Mouse (Mus musculus): Measurements from ENCODE around the gene Tmem268. TPM values are rescaled to one million over a fixed set of nuclear protein-coding genes. Genes with fewer than 3 reads are reported as not detected.

The Tmem268 gene
- polyA plus RNA-seq, 1 experiment from 2014 or later, result 14.4 TPM

GRCm38 (mm10) chr4:63627111-63627510 is 68.5 kb downstream of the Tmem268 start:
- Histone ChIP-seq H3K4me3 (no peak overlapping the region), H3K4me1 (no peaks in the 10 kb centered on the region; the same call in 1 of the 2 replicates), H3K27me3 (ENCODE audit: low read depth, poor library complexity, severe bottlenecking) (no peaks in the 10 kb centered on the region), H3K27ac (no peak overlapping the region), H3K9me3 (replicated peaks) (no peaks in the 10 kb centered on the region), H3K36me3 (no peaks in the 10 kb centered on the region)
- DNase-seq (ENCODE audit: low spot score), result no peak
- 85% methylated on average over 8 of the region's 8 CpGs for WGBS

GRCm38 (mm10) chr4:63633181-63633580 is 74.6 kb downstream of the Tmem268 start:
- DNase-seq (ENCODE audit: low spot score), result no peak
- Histone ChIP-seq H3K4me3 (no peak overlapping the region), H3K9me3 (replicated peaks) (no peaks in the 10 kb centered on the region), H3K27me3 (ENCODE audit: low read depth, poor library complexity, severe bottlenecking) (no peaks in the 10 kb centered on the region), H3K36me3 (no peaks in the 10 kb centered on the region), H3K4me1 (no peaks in the 10 kb centered on the region; the same call in 1 of the 2 replicates), H3K27ac (no peak overlapping the region)
- 87% methylated on average over 2 of the region's 2 CpGs for WGBS

Other genes starting within 250 kb of the Tmem268 start
- gene Orm1, start 214.2 kb upstream of the Tmem268 start, polyA plus RNA-seq (2016; fragmentation: Nextera tagmentation; extraction: Ambion mirVana), result not detected in 2 replicates
- not detected in 2 replicates for gene Orm3, start 202.6 kb upstream of the Tmem268 start, polyA plus RNA-seq (2016; fragmentation: Nextera tagmentation; extraction: Ambion mirVana)
- gene Orm2, start 196.3 kb upstream of the Tmem268 start, polyA plus RNA-seq (2016; fragmentation: Nextera tagmentation; extraction: Ambion mirVana), result not detected in 2 replicates
- 12.3 and 17.2 TPM in 2 replicates for gene Akna, start 155.4 kb upstream of the Tmem268 start, polyA plus RNA-seq (2016; fragmentation: Nextera tagmentation; extraction: Ambion mirVana)
- gene Whrn, start 62.8 kb upstream of the Tmem268 start, polyA plus RNA-seq (2016; fragmentation: Nextera tagmentation; extraction: Ambion mirVana), result 8.5 and 13.9 TPM in 2 replicates
- 204 and 239 TPM in 2 replicates for gene Atp6v1g1, start 14.0 kb upstream of the Tmem268 start, polyA plus RNA-seq (2016; fragmentation: Nextera tagmentation; extraction: Ambion mirVana)
- gene Gm11213, start 46.5 kb downstream of the Tmem268 start, polyA plus RNA-seq (2016; fragmentation: Nextera tagmentation; extraction: Ambion mirVana), result not detected in 2 replicates
- not detected in 2 replicates for gene Tex48, start 63.6 kb downstream of the Tmem268 start, polyA plus RNA-seq (2016; fragmentation: Nextera tagmentation; extraction: Ambion mirVana)
- gene Gm11214, start 104.6 kb downstream of the Tmem268 start, polyA plus RNA-seq (2016; fragmentation: Nextera tagmentation; extraction: Ambion mirVana), result not detected in 2 replicates
- not detected in 2 replicates for gene Tnfsf15, start 186.3 kb downstream of the Tmem268 start, polyA plus RNA-seq (2016; fragmentation: Nextera tagmentation; extraction: Ambion mirVana)

Measured in limb, embryonic 10.5 days (tissue).